Mouse (Mus musculus): ENCODE measurements around the gene Retnlg. TPM values are rescaled to one million over a fixed set of nuclear protein-coding genes. Genes with fewer than 3 reads are reported as not detected.

Retnlg gene
- 2.9 and 17.8 TPM in 2 replicates for polyA plus RNA-seq (2012; rRNA removed)

GRCm38 (mm10) chr16:48872321-48872720, at the start of gene Retnlg:
Gene Retnlg, plus strand, starts transcription at chr16:48872621.

DNA sequence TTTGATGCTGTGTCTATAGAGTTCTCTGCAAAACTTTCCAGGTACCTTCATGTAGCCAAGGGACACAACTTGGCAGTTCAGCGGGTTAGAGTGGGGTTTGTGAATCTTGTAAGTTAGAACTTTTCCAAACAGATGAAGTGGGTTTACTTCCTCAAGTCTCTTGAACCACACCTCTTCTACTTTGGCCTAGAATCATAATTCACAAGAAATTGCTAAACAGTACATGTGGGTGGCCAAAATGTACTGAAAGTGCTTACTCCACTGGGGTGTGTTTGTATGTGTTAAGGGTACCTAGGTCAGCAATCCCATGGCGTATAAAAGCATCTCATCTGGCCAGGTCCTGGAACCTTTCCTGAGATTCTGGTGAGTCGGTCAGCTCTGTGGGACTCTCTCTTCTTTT, 30.2 kb upstream of the Retnlg start, which contains the start of gene Retnla:
Retnla (plus strand) TSS at position 286 of the 400 bp plus-strand sequence.

Other genes with a start within 250 kb of the Retnlg start
- gene Trat1, start 100.6 kb upstream of the Retnlg start, polyA plus RNA-seq (2012; rRNA removed) = not detected in 2 replicates
- gene Retnlb, start 55.8 kb upstream of the Retnlg start, polyA plus RNA-seq (2012; rRNA removed) = not detected in 2 replicates
- 18.8 and 53.1 TPM in 2 replicates for gene Retnla, start 30.1 kb upstream of the Retnlg start, polyA plus RNA-seq (2012; rRNA removed)
- 0.12 and 0.30 TPM in 2 replicates for gene Dzip3, start 121.5 kb downstream of the Retnlg start, polyA plus RNA-seq (2012; rRNA removed)
- gene Cip2a, start 121.6 kb downstream of the Retnlg start, polyA plus RNA-seq (2012; rRNA removed) = 0.14 and 0.19 TPM in 2 replicates
- not detected in 2 replicates for gene Myh15, start 184.9 kb downstream of the Retnlg start, polyA plus RNA-seq (2012; rRNA removed)

All from stomach, adult 2 months (tissue).